Mouse (Mus musculus): ENCODE results near the gene Nr2c2. TPM values are rescaled to one million over a fixed set of nuclear protein-coding genes. Genes with fewer than 3 reads are reported as not detected.

Gene Nr2c2
- polyA plus RNA-seq, 1 experiment from 2014 or later = 25.8 TPM

GRCm38 (mm10) chr6:92153774-92154173 is 62.6 kb downstream of the Nr2c2 start:
- Histone ChIP-seq H3K4me1 (replicated peaks; ENCODE audit: control insufficient read depth, insufficient read depth, low read length) (no peaks in the 10 kb centered on the region), H3K4me2 (ENCODE audit: low read length) (no peak overlapping the region), H3K9me3 (ENCODE audit: control insufficient read depth, low read length) (no peaks in the 10 kb centered on the region), H3K27me3 (replicated peaks; ENCODE audit: control insufficient read depth, insufficient read depth, low read length) (no peaks in the 10 kb centered on the region), H3K36me3 (ENCODE audit: control insufficient read depth, insufficient read depth) (peaks cover 41% of the 10 kb centered on the region), H3K27ac (ENCODE audit: low read length) (no peak overlapping the region), H3K9ac (replicated peaks; ENCODE audit: low read depth, low read length) (no peak overlapping the region), H3K4me3 (replicated peaks; ENCODE audit: low read length) (no peak overlapping the region)
- WGBS = 87% methylated on average over 1 of the region's 1 CpGs
- ATAC-seq = no peak

- Histone ChIP-seq H3K36me3 (ENCODE audit: control insufficient read depth, insufficient read depth) (peaks cover 57% of the 10 kb centered on the region), H3K9me3 (ENCODE audit: control insufficient read depth, low read length) (no peaks in the 10 kb centered on the region), H3K27ac (ENCODE audit: low read length) (no peak overlapping the region), H3K9ac (replicated peaks; ENCODE audit: low read depth, low read length) (no peak overlapping the region), H3K4me1 (replicated peaks; ENCODE audit: control insufficient read depth, insufficient read depth, low read length) (no peaks in the 10 kb centered on the region), H3K4me3 (replicated peaks; ENCODE audit: low read length) (no peak overlapping the region), H3K27me3 (replicated peaks; ENCODE audit: control insufficient read depth, insufficient read depth, low read length) (no peaks in the 10 kb centered on the region), H3K4me2 (ENCODE audit: low read length) (no peak overlapping the region)
- ATAC-seq = no peak
- WGBS = 90% methylated on average over 3 of the region's 3 CpGs
These were observed 67.6 kb downstream of the Nr2c2 start for GRCm38 (mm10) chr6:92158801-92159200.

DNA sequence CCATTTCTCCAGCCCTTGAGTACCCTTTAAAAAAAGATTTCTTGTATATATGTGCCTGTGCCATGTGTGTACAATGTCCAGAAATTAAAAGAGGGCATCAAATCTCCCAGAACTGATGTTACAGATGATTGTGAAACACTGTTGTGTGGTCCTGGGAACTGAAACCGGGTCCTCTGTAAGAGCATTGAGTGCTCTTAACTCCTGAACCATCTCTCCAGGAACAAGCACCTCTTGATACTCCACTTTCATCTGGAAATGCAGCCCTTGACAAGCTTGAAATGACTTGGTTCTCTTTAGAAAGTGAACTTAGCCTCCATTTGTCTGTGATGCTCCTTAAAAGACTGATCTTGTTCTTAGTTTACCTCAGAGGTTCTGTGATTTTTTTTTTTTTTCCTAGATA is 71.5 kb downstream of the Nr2c2 start:
- no peak overlapping the region for H3K4me2 ChIP-seq (ENCODE audit: low read length)
- no peak overlapping the region for H3K4me3 ChIP-seq (replicated peaks; ENCODE audit: low read length)
- no peak for ATAC-seq
- WGBS = 91% methylated on average over 1 of the region's 1 CpGs
- peaks cover 46% of the 10 kb centered on the region for H3K36me3 ChIP-seq (ENCODE audit: control insufficient read depth, insufficient read depth)
- no peaks in the 10 kb centered on the region for H3K4me1 ChIP-seq (replicated peaks; ENCODE audit: control insufficient read depth, insufficient read depth, low read length)
- no peak overlapping the region for H3K9ac ChIP-seq (replicated peaks; ENCODE audit: low read depth, low read length)
- H3K27me3 ChIP-seq (replicated peaks; ENCODE audit: control insufficient read depth, insufficient read depth, low read length) = no peaks in the 10 kb centered on the region
- H3K9me3 ChIP-seq (ENCODE audit: control insufficient read depth, low read length) = no peaks in the 10 kb centered on the region
- H3K27ac ChIP-seq (ENCODE audit: low read length) = no peak overlapping the region

- H3K4me2 ChIP-seq (ENCODE audit: low read length) = no peak overlapping the region
- no peak overlapping the region for H3K27ac ChIP-seq (ENCODE audit: low read length)
- H3K4me3 ChIP-seq (replicated peaks; ENCODE audit: low read length) = no peak overlapping the region
- ATAC-seq = no peak
- no peaks in the 10 kb centered on the region for H3K4me1 ChIP-seq (replicated peaks; ENCODE audit: control insufficient read depth, insufficient read depth, low read length)
- no peaks in the 10 kb centered on the region for H3K27me3 ChIP-seq (replicated peaks; ENCODE audit: control insufficient read depth, insufficient read depth, low read length)
- 96% methylated on average over 1 of the region's 1 CpGs for WGBS
- peaks cover 19% of the 10 kb centered on the region for H3K36me3 ChIP-seq (ENCODE audit: control insufficient read depth, insufficient read depth)
- peaks cover 8% of the 10 kb centered on the region; the same call in 1 of the 2 replicates for H3K9me3 ChIP-seq (ENCODE audit: control insufficient read depth, low read length)
- no peak overlapping the region for H3K9ac ChIP-seq (replicated peaks; ENCODE audit: low read depth, low read length)
These were observed 85.3 kb downstream of the Nr2c2 start for GRCm38 (mm10) chr6:92176450-92176849.

DNA sequence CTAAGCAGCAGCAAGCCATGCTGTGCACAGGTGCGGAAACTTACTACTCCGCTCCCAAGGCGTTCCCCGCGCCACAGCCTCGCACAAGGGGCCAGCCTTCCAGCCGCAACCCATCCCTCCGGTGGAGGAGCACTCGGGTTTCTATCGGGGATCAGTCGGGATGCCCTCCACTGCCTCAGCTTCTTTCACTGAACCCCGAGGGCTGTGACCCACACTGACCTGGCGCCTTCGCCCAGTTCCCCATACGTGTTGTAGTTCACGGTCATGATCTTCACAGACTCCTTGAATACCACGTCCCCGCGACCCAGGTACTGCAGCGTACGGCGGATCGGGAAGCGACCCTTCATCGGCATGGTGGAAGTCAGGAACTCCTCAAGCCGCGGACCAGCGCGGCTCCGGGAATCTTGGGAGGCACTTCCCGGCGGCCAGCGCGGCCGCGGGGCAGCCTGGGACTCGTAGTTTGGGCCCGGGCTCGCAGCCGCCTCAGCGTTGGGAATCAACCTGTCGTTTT is 92.5 kb downstream of the Nr2c2 start, which contains the start of gene Mrps25:
TSS of gene Mrps25 (minus strand) at position 413 of the 511 bp plus-strand sequence.
- WGBS = 0% methylated on average over 42 of the region's 42 CpGs

DNA sequence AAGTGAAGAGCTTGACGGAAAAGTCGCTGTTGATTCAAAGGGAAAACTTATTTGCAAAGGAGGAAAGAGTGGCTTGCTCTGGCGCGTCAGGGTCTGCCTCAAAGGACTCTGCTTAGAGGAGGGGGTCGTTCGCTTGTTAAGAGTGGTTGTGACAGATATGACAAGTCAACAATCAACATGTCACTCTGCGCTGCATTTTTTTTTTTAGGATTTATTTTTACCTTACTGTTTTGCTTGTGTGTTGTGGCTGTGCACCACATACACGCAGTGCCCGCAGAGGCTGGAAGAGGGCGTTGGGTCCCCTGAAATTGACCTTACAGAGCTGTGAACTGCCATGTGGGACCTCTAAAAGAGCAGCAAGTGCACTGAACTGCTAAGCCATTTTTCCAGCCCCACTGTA is 93.0 kb downstream of the Nr2c2 start:
- Histone ChIP-seq H3K4me1 (replicated peaks; ENCODE audit: control insufficient read depth, insufficient read depth, low read length) (peaks cover 11% of the 10 kb centered on the region), H3K9ac (replicated peaks; ENCODE audit: low read depth, low read length) (peak overlapping the region; percentile 70), H3K36me3 (ENCODE audit: control insufficient read depth, insufficient read depth) (peaks cover 8% of the 10 kb centered on the region), H3K27ac (ENCODE audit: low read length) (peak overlapping the region; percentile 68), H3K4me2 (ENCODE audit: low read length) (peak overlapping the region; percentile 53), H3K9me3 (ENCODE audit: control insufficient read depth, low read length) (peaks cover 7% of the 10 kb centered on the region; the same call in 1 of the 2 replicates), H3K4me3 (replicated peaks; ENCODE audit: low read length) (peak overlapping the region; percentile 60), H3K27me3 (replicated peaks; ENCODE audit: control insufficient read depth, insufficient read depth, low read length) (no peaks in the 10 kb centered on the region)
- peak; percentile 78 for ATAC-seq
- WGBS = 2% methylated on average over 10 of the region's 10 CpGs

More for the DNA sequence above, 92.5 kb downstream of the Nr2c2 start, which contains the start of gene Mrps25:
- peaks cover 10% of the 10 kb centered on the region for H3K36me3 ChIP-seq (ENCODE audit: control insufficient read depth, insufficient read depth)
- peaks cover 8% of the 10 kb centered on the region; the same call in 1 of the 2 replicates for H3K9me3 ChIP-seq (ENCODE audit: control insufficient read depth, low read length)
- peak within 1 kb of the TSS; percentile 68 for H3K27ac ChIP-seq (ENCODE audit: low read length)
- H3K27me3 ChIP-seq (replicated peaks; ENCODE audit: control insufficient read depth, insufficient read depth, low read length) = no peaks in the 10 kb centered on the region
- H3K4me3 ChIP-seq (replicated peaks; ENCODE audit: low read length) = peak within 1 kb of the TSS; percentile 60
- peak; percentile 97 for ATAC-seq
- H3K4me2 ChIP-seq (ENCODE audit: low read length) = peak within 1 kb of the TSS; percentile 53
- H3K9ac ChIP-seq (replicated peaks; ENCODE audit: low read depth, low read length) = peak within 1 kb of the TSS; percentile 70
- peaks cover 11% of the 10 kb centered on the region for H3K4me1 ChIP-seq (replicated peaks; ENCODE audit: control insufficient read depth, insufficient read depth, low read length)

DNA sequence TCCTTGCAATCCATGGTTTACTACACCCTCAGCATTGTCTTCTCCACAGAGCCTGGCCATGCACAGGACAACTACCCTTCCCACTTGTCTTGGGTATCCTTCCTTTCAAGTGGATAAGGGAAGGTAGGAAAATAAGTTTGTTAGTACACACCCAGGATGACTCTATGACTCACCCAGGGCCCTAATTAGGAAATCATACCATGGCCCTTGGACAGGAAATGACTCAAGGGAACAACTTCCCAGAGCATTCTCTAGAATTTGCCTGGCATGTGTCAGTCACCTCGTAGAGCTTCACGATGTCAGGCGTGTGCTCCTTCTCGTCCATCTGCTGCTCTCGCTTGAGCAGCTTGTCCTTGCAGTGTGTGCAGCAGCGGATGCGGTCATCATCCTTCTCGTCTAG is 108.2 kb downstream of the Nr2c2 start:
- no peak overlapping the region for H3K27ac ChIP-seq (ENCODE audit: low read length)
- H3K9me3 ChIP-seq (ENCODE audit: control insufficient read depth, low read length) = no peaks in the 10 kb centered on the region
- H3K4me3 ChIP-seq (replicated peaks; ENCODE audit: low read length) = no peak overlapping the region
- no peak for ATAC-seq
- peaks cover 40% of the 10 kb centered on the region for H3K36me3 ChIP-seq (ENCODE audit: control insufficient read depth, insufficient read depth)
- WGBS = 90% methylated on average over 8 of the region's 8 CpGs
- no peaks in the 10 kb centered on the region for H3K4me1 ChIP-seq (replicated peaks; ENCODE audit: control insufficient read depth, insufficient read depth, low read length)
- H3K4me2 ChIP-seq (ENCODE audit: low read length) = no peak overlapping the region
- no peaks in the 10 kb centered on the region for H3K27me3 ChIP-seq (replicated peaks; ENCODE audit: control insufficient read depth, insufficient read depth, low read length)
- no peak overlapping the region for H3K9ac ChIP-seq (replicated peaks; ENCODE audit: low read depth, low read length)

DNA sequence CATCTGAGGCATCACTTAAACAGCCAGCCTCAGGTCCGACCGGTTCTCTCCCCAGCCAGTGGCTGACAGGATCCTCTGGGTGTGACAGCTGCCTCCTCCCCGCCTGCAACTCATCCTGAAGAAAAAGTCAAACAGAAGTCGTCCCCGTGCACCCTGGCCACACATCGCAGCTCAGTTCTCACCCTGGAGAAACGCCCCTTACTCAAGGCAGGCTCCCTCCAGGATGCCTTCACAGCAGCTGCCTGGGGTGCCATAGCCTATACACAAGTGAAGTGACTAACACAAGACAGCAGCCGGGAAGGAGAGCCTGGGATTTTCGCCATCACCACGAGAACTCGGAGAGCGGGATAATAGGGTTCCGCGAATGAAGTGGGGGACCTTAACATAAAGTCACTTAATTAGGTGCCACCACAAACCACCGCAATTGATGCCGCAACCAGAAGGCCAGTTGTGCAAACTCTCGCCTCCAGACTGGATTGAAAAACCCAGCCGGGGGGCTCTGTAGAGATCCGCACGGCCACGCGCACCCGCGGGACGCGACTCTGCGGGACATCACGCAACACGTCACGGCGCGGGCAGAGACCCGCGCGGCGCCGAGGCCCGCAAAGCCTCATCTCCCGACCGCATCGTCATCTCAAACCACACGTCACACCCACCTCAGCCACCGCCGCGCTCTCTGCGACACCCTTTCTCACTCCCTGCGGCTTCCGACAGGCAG is 123.0 kb downstream of the Nr2c2 start:
- WGBS = 1% methylated on average over 48 of the region's 48 CpGs
- peak; percentile 82 for ATAC-seq
- Histone ChIP-seq H3K9ac (replicated peaks; ENCODE audit: low read depth, low read length) (peak overlapping the region; percentile 96), H3K4me3 (replicated peaks; ENCODE audit: low read length) (peak overlapping the region; percentile 86), H3K27me3 (replicated peaks; ENCODE audit: control insufficient read depth, insufficient read depth, low read length) (no peaks in the 10 kb centered on the region), H3K9me3 (ENCODE audit: control insufficient read depth, low read length) (no peaks in the 10 kb centered on the region), H3K4me1 (replicated peaks; ENCODE audit: control insufficient read depth, insufficient read depth, low read length) (peaks cover 15% of the 10 kb centered on the region), H3K27ac (ENCODE audit: low read length) (peak overlapping the region; percentile 89), H3K36me3 (ENCODE audit: control insufficient read depth, insufficient read depth) (0 out of 2 replicates have a peak, but pooled peaks cover 4% of the 10 kb centered on the region), H3K4me2 (ENCODE audit: low read length) (peak overlapping the region; percentile 97)

GRCm38 (mm10) chr6:92214773-92215449 is 123.7 kb downstream of the Nr2c2 start, which contains the start of gene Rbsn:
Gene Rbsn (minus strand): TSS chr6:92214925.
- peaks cover 15% of the 10 kb centered on the region for H3K4me1 ChIP-seq (replicated peaks; ENCODE audit: control insufficient read depth, insufficient read depth, low read length)
- peak within 1 kb of the TSS; percentile 96 for H3K9ac ChIP-seq (replicated peaks; ENCODE audit: low read depth, low read length)
- no peaks in the 10 kb centered on the region for H3K9me3 ChIP-seq (ENCODE audit: control insufficient read depth, low read length)
- ATAC-seq = peak; percentile 98
- peak within 1 kb of the TSS; percentile 86 for H3K4me3 ChIP-seq (replicated peaks; ENCODE audit: low read length)
- peak within 1 kb of the TSS; percentile 89 for H3K27ac ChIP-seq (ENCODE audit: low read length)
- peak within 1 kb of the TSS; percentile 97 for H3K4me2 ChIP-seq (ENCODE audit: low read length)
- 0 out of 2 replicates have a peak, but pooled peaks cover 4% of the 10 kb centered on the region for H3K36me3 ChIP-seq (ENCODE audit: control insufficient read depth, insufficient read depth)
- no peaks in the 10 kb centered on the region for H3K27me3 ChIP-seq (replicated peaks; ENCODE audit: control insufficient read depth, insufficient read depth, low read length)
- 9% methylated on average over 35 of the region's 35 CpGs for WGBS

Data from forebrain, embryonic 16.5 days (tissue).